Comparison of ENCODE assay signal across 8 mouse cellular contexts in genomic region chr4:115047750-115048149, GRCm38 (mm10). TPM values are rescaled to one million over a fixed set of nuclear protein-coding genes. Genes with fewer than 3 reads are reported as not detected.
A peak's percentile ranks its signal among the peaks of the same experiment; 100 is the strongest.
DNase-seq lines count a peak whose midpoint lies in the region; ATAC-seq lines count a peak whose summit lies in the region.

No protein-coding gene starts in this region.

- peak; percentile 15 for DNase-seq in right cerebral cortex, adult 18-20 months
- no peak for DNase-seq in right cerebral cortex, postnatal 25 days
- peak; percentile 67 for DNase-seq in adrenal gland, postnatal 10 days
- DNase-seq in heart, adult 11 months, result peak; percentile 97
- peak; percentile 78 to 89 for DNase-seq in kidney, postnatal 36 days
- DNase-seq in splenic B cell, adult 2 months (ENCODE audit: low read depth, low spot score), result peak; percentile 60
- DNase-seq in cerebellum, adult 11-12 months, result no peak

- H3K36me3 ChIP-seq in splenic B cell, adult 2 months (ENCODE audit: control insufficient read depth, insufficient read depth, low read length, poor library complexity, severe bottlenecking), result no peaks in the 10 kb centered on the region

- H3K27me3 ChIP-seq in splenic B cell, adult 2 months (ENCODE audit: control insufficient read depth, insufficient read depth, low read length, poor library complexity, severe bottlenecking), result no peaks in the 10 kb centered on the region

- ATAC-seq in megakaryocyte, adult 5-6 weeks (ENCODE audit: poor library complexity, severe bottlenecking), result peak; percentile 76

RNA-seq across cellular contexts. Expression of gene Tal1, which starts 8.5 kb away (rescaled TPM):
- total RNA-seq in adrenal gland, postnatal 10 days (2021), result 1 to 10 TPM; 5.4 to 7.7 TPM
- total RNA-seq in megakaryocyte, adult 5-6 weeks (2015), result 2.2 and 3.8 TPM in 2 replicates
- total RNA-seq in megakaryocyte, adult 5-6 weeks (2017), result 1.8 and 2.6 TPM in 2 replicates

RNA-seq across cellular contexts. Expression of gene Pdzk1ip1, which starts 40.8 kb away (rescaled TPM):
- 1 to 10 TPM in 1 of 2 experiments, under 1 TPM in 1; 0.99 to 1.9 TPM for total RNA-seq in adrenal gland, postnatal 10 days (2021)
- 1.5 and 2.8 TPM in 2 replicates for total RNA-seq in megakaryocyte, adult 5-6 weeks (2015)
- 0.33 and 0.53 TPM in 2 replicates for total RNA-seq in megakaryocyte, adult 5-6 weeks (2017)

RNA-seq across cellular contexts. Expression of gene Stil, which starts 47.8 kb away (rescaled TPM):
- 1 to 10 TPM; 2.6 to 4.1 TPM for total RNA-seq in adrenal gland, postnatal 10 days (2021)
- 36.2 and 37.6 TPM in 2 replicates for total RNA-seq in megakaryocyte, adult 5-6 weeks (2015)
- 13.9 and 16.7 TPM in 2 replicates for total RNA-seq in megakaryocyte, adult 5-6 weeks (2017)

Comparison
In these comparisons a context has a peak if more than half of its experiments do, and no peak if none do; other contexts are left out.
1. DNase-seq: peak in right cerebral cortex, adult 18-20 months (single experiment), adrenal gland, postnatal 10 days (single experiment), heart, adult 11 months (single experiment), kidney, postnatal 36 days (2 of 2) and splenic B cell, adult 2 months (single experiment); none in right cerebral cortex, postnatal 25 days (single experiment) and cerebellum, adult 11-12 months (single experiment).